Mouse (Mus musculus) WW6 (cell line): ENCODE results near the gene Vwa3a.

ENCODE experiments used
- DNase-seq: peaks from one replicate; pipeline ENCODE4 v3.0.0-alpha.2; 2013; ENCODE audit warnings: low read depth, low spot score

Gene Vwa3a

GRCm38 (mm10) chr7:120835449-120836359, 96.6 kb downstream of the Vwa3a start:
- DNase-seq, result peak; percentile 59

GRCm38 (mm10) chr7:120836361-120836760, 97.2 kb downstream of the Vwa3a start:
- no peak for DNase-seq

GRCm38 (mm10) chr7:120838436-120839160, 99.5 kb downstream of the Vwa3a start:
- no peak for DNase-seq

- no peak for DNase-seq
These were observed 100.7 kb downstream of the Vwa3a start for GRCm38 (mm10) chr7:120839786-120840185.

- peak; percentile 77 for DNase-seq
These were observed 103.4 kb downstream of the Vwa3a start, which contains the start of gene Eef2k for GRCm38 (mm10) chr7:120842345-120843036. TSS of gene Eef2k (plus strand) at chr7:120842831.

- DNase-seq, result peak; percentile 68
These were observed 104.0 kb downstream of the Vwa3a start for GRCm38 (mm10) chr7:120843037-120843621.

GRCm38 (mm10) chr7:120843852-120844435, 104.8 kb downstream of the Vwa3a start:
- no peak for DNase-seq

GRCm38 (mm10) chr7:120844689-120845088, 105.6 kb downstream of the Vwa3a start:
- DNase-seq, result no peak

- no peak for DNase-seq
These were observed 109.9 kb downstream of the Vwa3a start for GRCm38 (mm10) chr7:120848831-120849512.

GRCm38 (mm10) chr7:120850165-120850564, 111.0 kb downstream of the Vwa3a start:
- DNase-seq, result no peak
